Mouse (Mus musculus): ENCODE measurements around the gene Gria1.

Gene Gria1

GRCm38 (mm10) chr11:57298263-57298662 lies 287.1 kb downstream of the Gria1 start:
- DNase-seq (ENCODE audit: low spot score), result no peak

GRCm38 (mm10) chr11:57298665-57299064 lies 287.5 kb downstream of the Gria1 start:
- DNase-seq (ENCODE audit: low spot score), result no peak

GRCm38 (mm10) chr11:57303602-57304001 lies 292.4 kb downstream of the Gria1 start:
- no peak for DNase-seq (ENCODE audit: low spot score)

GRCm38 (mm10) chr11:57306116-57306515 lies 294.9 kb downstream of the Gria1 start:
- DNase-seq (ENCODE audit: low spot score), result no peak

GRCm38 (mm10) chr11:57306892-57307291 lies 295.7 kb downstream of the Gria1 start:
- no peak for DNase-seq (ENCODE audit: low spot score)

GRCm38 (mm10) chr11:57317063-57317462 lies 305.9 kb downstream of the Gria1 start:
- DNase-seq (ENCODE audit: low spot score), result no peak

GRCm38 (mm10) chr11:57317478-57317877 lies 306.3 kb downstream of the Gria1 start:
- DNase-seq (ENCODE audit: low spot score), result no peak

- no peak for DNase-seq (ENCODE audit: low spot score)
These were observed 308.2 kb downstream of the Gria1 start for GRCm38 (mm10) chr11:57319374-57319773.

- no peak for DNase-seq (ENCODE audit: low spot score)
These were observed 312.9 kb downstream of the Gria1 start for GRCm38 (mm10) chr11:57324099-57324498.

Measured in urinary bladder, postnatal 14 days (tissue).